Mouse (Mus musculus): Measurements from ENCODE around the gene Dyx1c1. TPM values are rescaled to one million over a fixed set of nuclear protein-coding genes. Genes with fewer than 3 reads are reported as not detected.
A peak's percentile ranks its signal among the peaks of the same experiment; 100 is the strongest.

Gene Dyx1c1
- polyA plus RNA-seq (2014; fragmentation: Nextera tagmentation; extraction: Ambion mirVana) = 2.1 and 2.3 TPM in 2 replicates

DNA sequence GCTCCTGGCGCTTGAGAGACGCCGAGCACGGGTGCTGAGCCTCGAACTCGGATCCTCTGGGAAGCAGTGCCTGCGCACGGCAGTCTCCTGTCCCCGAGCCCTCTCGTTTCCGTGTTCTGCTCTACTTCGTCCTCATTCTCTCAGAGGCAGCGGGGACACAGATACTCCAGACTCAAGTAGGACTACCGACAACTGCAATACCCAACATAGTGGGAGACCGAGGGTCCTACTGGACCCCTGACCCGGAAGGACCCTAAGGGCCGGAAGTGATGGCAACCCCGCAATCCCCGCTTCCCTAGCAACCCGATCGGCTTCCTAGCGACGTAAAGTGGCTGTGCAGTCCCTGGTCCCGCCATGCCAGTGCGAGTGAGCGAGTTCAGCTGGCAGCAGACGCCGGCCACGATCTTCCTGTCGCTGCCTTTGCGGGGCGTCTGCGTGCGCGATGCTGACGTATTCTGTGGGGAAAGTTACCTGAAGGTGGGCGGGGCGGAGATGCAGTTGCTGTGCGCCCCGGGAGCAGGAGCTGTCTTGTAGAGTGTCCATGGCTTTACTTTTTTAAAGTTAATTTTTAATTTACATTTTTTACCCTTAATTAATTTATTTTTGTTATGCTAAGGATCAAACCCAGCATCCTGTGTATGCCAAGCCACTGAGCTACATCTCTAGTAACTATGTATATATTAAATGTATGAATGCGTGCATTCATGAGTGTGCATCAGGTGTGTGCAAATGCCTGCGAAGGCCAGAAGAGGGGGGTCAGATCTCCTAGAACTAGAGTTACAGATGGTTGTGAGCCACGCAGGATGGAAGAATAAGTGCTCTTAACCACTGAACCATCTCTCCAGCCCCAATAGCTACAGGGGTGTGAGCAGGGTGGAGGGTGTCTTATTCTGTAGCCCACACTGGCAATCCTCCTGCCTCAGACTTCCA is at the start of gene Dyx1c1, which contains the start of gene Gm44503:
Gene Dyx1c1, plus strand, starts transcription at position 265 of the 930 bp plus-strand sequence.
Gene Gm44503, plus strand, starts transcription at position 332 of the 930 bp plus-strand sequence.
- 2% methylated on average over 43 of the region's 43 CpGs for WGBS

GRCm38 (mm10) chr9:72911381-72911780 is 47.2 kb upstream of the Dyx1c1 start:
- Histone ChIP-seq H3K27me3 (replicated peaks; ENCODE audit: control insufficient read depth, insufficient read depth, low read length) (no peaks in the 10 kb centered on the region), H3K4me3 (ENCODE audit: low read depth, low read length) (no peak overlapping the region), H3K36me3 (ENCODE audit: control insufficient read depth, insufficient read depth, low read length) (no peaks in the 10 kb centered on the region), H3K9ac (ENCODE audit: low read length) (no peak overlapping the region), H3K27ac (ENCODE audit: low read depth, low read length) (no peak overlapping the region), H3K4me1 (ENCODE audit: control insufficient read depth, insufficient read depth, low read length) (no peaks in the 10 kb centered on the region), H3K9me3 (replicated peaks; ENCODE audit: control insufficient read depth, low read length) (no peaks in the 10 kb centered on the region), H3K4me2 (ENCODE audit: low read length) (no peak overlapping the region)
- DNase-seq (ENCODE audit: low spot score) = no peak
- ATAC-seq = no peak
- WGBS = 80% methylated on average over 2 of the region's 2 CpGs

More for the DNA sequence above, at the start of gene Dyx1c1, which contains the start of gene Gm44503:
- Histone ChIP-seq H3K27me3 (replicated peaks; ENCODE audit: control insufficient read depth, insufficient read depth, low read length) (no peaks in the 10 kb centered on the region), H3K27ac (ENCODE audit: low read depth, low read length) (peak within 1 kb of the TSS; percentile 41), H3K4me2 (ENCODE audit: low read length) (peak within 1 kb of the TSS; percentile 71), H3K9me3 (replicated peaks; ENCODE audit: control insufficient read depth, low read length) (no peaks in the 10 kb centered on the region), H3K4me3 (ENCODE audit: low read depth, low read length) (peak within 1 kb of the TSS; percentile 61), H3K9ac (ENCODE audit: low read length) (peak within 1 kb of the TSS; percentile 65), H3K4me1 (ENCODE audit: control insufficient read depth, insufficient read depth, low read length) (peaks cover 5% of the 10 kb centered on the region; the same call in 1 of the 2 replicates), H3K36me3 (ENCODE audit: control insufficient read depth, insufficient read depth, low read length) (no peaks in the 10 kb centered on the region)
- DNase-seq (ENCODE audit: low spot score) (peak; percentile 92), ATAC-seq (peak; percentile 96)

- no peak overlapping the region for H3K4me3 ChIP-seq (ENCODE audit: low read depth, low read length)
- H3K27ac ChIP-seq (ENCODE audit: low read depth, low read length) = no peak overlapping the region
- WGBS = 71% methylated on average over 6 of the region's 6 CpGs
- H3K9me3 ChIP-seq (replicated peaks; ENCODE audit: control insufficient read depth, low read length) = no peaks in the 10 kb centered on the region
- H3K9ac ChIP-seq (ENCODE audit: low read length) = no peak overlapping the region
- H3K4me2 ChIP-seq (ENCODE audit: low read length) = no peak overlapping the region
- no peaks in the 10 kb centered on the region for H3K36me3 ChIP-seq (ENCODE audit: control insufficient read depth, insufficient read depth, low read length)
- no peaks in the 10 kb centered on the region for H3K27me3 ChIP-seq (replicated peaks; ENCODE audit: control insufficient read depth, insufficient read depth, low read length)
- DNase-seq (ENCODE audit: low spot score) (no peak), ATAC-seq (no peak)
- no peaks in the 10 kb centered on the region for H3K4me1 ChIP-seq (ENCODE audit: control insufficient read depth, insufficient read depth, low read length)
Observed at GRCm38 (mm10) chr9:72913551-72913950, 45.0 kb upstream of the Dyx1c1 start.

GRCm38 (mm10) chr9:72915728-72916127 is 42.9 kb upstream of the Dyx1c1 start:
- H3K4me2 ChIP-seq (ENCODE audit: low read length) = no peak overlapping the region
- no peaks in the 10 kb centered on the region for H3K9me3 ChIP-seq (replicated peaks; ENCODE audit: control insufficient read depth, low read length)
- no peak overlapping the region for H3K9ac ChIP-seq (ENCODE audit: low read length)
- H3K4me1 ChIP-seq (ENCODE audit: control insufficient read depth, insufficient read depth, low read length) = no peaks in the 10 kb centered on the region
- no peaks in the 10 kb centered on the region for H3K27me3 ChIP-seq (replicated peaks; ENCODE audit: control insufficient read depth, insufficient read depth, low read length)
- no peak for DNase-seq (ENCODE audit: low spot score)
- no peak for ATAC-seq
- H3K4me3 ChIP-seq (ENCODE audit: low read depth, low read length) = no peak overlapping the region
- H3K36me3 ChIP-seq (ENCODE audit: control insufficient read depth, insufficient read depth, low read length) = no peaks in the 10 kb centered on the region
- 77% methylated on average over 7 of the region's 7 CpGs for WGBS
- no peak overlapping the region for H3K27ac ChIP-seq (ENCODE audit: low read depth, low read length)

DNA sequence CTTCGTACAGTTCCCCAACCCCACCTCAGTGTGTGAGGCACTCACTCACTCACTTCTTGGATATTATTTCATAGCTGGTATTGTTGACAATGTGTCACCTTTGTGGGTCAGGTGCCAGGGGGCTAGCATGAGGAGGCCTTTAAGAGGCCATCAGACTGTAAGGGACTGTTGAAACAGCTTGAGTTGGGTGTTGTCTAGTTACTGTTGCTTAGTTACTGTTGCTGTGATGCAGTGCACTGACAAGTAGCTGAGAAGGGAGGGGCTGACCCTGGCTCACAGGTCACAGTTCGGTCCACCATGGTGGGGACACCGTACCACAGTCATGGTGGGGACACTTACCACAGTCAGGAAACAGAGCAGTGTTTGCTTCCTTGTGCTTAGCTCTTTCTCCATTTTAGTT is 35.5 kb upstream of the Dyx1c1 start:
- Histone ChIP-seq H3K4me1 (ENCODE audit: control insufficient read depth, insufficient read depth, low read length) (0 out of 2 replicates have a peak, but pooled peaks cover 6% of the 10 kb centered on the region), H3K36me3 (ENCODE audit: control insufficient read depth, insufficient read depth, low read length) (no peaks in the 10 kb centered on the region), H3K27ac (ENCODE audit: low read depth, low read length) (no peak overlapping the region), H3K4me2 (ENCODE audit: low read length) (no peak overlapping the region), H3K9ac (ENCODE audit: low read length) (no peak overlapping the region), H3K27me3 (replicated peaks; ENCODE audit: control insufficient read depth, insufficient read depth, low read length) (no peaks in the 10 kb centered on the region), H3K9me3 (replicated peaks; ENCODE audit: control insufficient read depth, low read length) (no peaks in the 10 kb centered on the region), H3K4me3 (ENCODE audit: low read depth, low read length) (no peak overlapping the region)
- ATAC-seq = no peak
- no peak for DNase-seq (ENCODE audit: low spot score)
- 92% methylated on average over 3 of the region's 3 CpGs for WGBS

GRCm38 (mm10) chr9:72925021-72925934 is 33.3 kb upstream of the Dyx1c1 start, which contains the start of gene Pygo1:
Gene Pygo1 (plus strand): TSS chr9:72925645.
- 0 out of 2 replicates have a peak, but pooled peaks cover 3% of the 10 kb centered on the region for H3K36me3 ChIP-seq (ENCODE audit: control insufficient read depth, insufficient read depth, low read length)
- no peaks in the 10 kb centered on the region for H3K9me3 ChIP-seq (replicated peaks; ENCODE audit: control insufficient read depth, low read length)
- WGBS = under 1% methylated on average over 79 of the region's 108 CpGs
- peak within 1 kb of the TSS; percentile 62 for H3K4me3 ChIP-seq (ENCODE audit: low read depth, low read length)
- peak within 1 kb of the TSS; percentile 78 for H3K4me2 ChIP-seq (ENCODE audit: low read length)
- DNase-seq (ENCODE audit: low spot score) (peak; percentile 61), ATAC-seq (peak; percentile 88)
- peak within 1 kb of the TSS; percentile 86 for H3K27ac ChIP-seq (ENCODE audit: low read depth, low read length)
- no peaks in the 10 kb centered on the region for H3K27me3 ChIP-seq (replicated peaks; ENCODE audit: control insufficient read depth, insufficient read depth, low read length)
- peak within 1 kb of the TSS; percentile 95 for H3K9ac ChIP-seq (ENCODE audit: low read length)
- 0 out of 2 replicates have a peak, but pooled peaks cover 6% of the 10 kb centered on the region for H3K4me1 ChIP-seq (ENCODE audit: control insufficient read depth, insufficient read depth, low read length)

- ATAC-seq = peak; percentile 80
- peak overlapping the region; percentile 86 for H3K27ac ChIP-seq (ENCODE audit: low read depth, low read length)
- 2% methylated on average over 20 of the region's 20 CpGs for WGBS
Observed at GRCm38 (mm10) chr9:72925935-72926258, 32.7 kb upstream of the Dyx1c1 start.

GRCm38 (mm10) chr9:72931166-72931790 is 27.3 kb upstream of the Dyx1c1 start:
- no peaks in the 10 kb centered on the region for H3K27me3 ChIP-seq (replicated peaks; ENCODE audit: control insufficient read depth, insufficient read depth, low read length)
- DNase-seq (ENCODE audit: low spot score) = peak; percentile 23

More at GRCm38 (mm10) chr9:72925935-72926258, 32.7 kb upstream of the Dyx1c1 start:
- Histone ChIP-seq H3K4me1 (ENCODE audit: control insufficient read depth, insufficient read depth, low read length) (0 out of 2 replicates have a peak, but pooled peaks cover 6% of the 10 kb centered on the region), H3K9me3 (replicated peaks; ENCODE audit: control insufficient read depth, low read length) (no peaks in the 10 kb centered on the region), H3K27me3 (replicated peaks; ENCODE audit: control insufficient read depth, insufficient read depth, low read length) (no peaks in the 10 kb centered on the region), H3K36me3 (ENCODE audit: control insufficient read depth, insufficient read depth, low read length) (0 out of 2 replicates have a peak, but pooled peaks cover 3% of the 10 kb centered on the region), H3K9ac (ENCODE audit: low read length) (peak overlapping the region; percentile 95), H3K4me2 (ENCODE audit: low read length) (peak overlapping the region; percentile 78), H3K4me3 (ENCODE audit: low read depth, low read length) (peak overlapping the region; percentile 62)
- no peak for DNase-seq (ENCODE audit: low spot score)

More at GRCm38 (mm10) chr9:72931166-72931790, 27.3 kb upstream of the Dyx1c1 start:
- no peak overlapping the region for H3K27ac ChIP-seq (ENCODE audit: low read depth, low read length)
- ATAC-seq = no peak
- H3K36me3 ChIP-seq (ENCODE audit: control insufficient read depth, insufficient read depth, low read length) = 0 out of 2 replicates have a peak, but pooled peaks cover 3% of the 10 kb centered on the region
- H3K4me1 ChIP-seq (ENCODE audit: control insufficient read depth, insufficient read depth, low read length) = 0 out of 2 replicates have a peak, but pooled peaks cover 6% of the 10 kb centered on the region
- WGBS = 78% methylated on average over 13 of the region's 13 CpGs
- H3K4me2 ChIP-seq (ENCODE audit: low read length) = no peak overlapping the region
- H3K9me3 ChIP-seq (replicated peaks; ENCODE audit: control insufficient read depth, low read length) = no peaks in the 10 kb centered on the region
- H3K4me3 ChIP-seq (ENCODE audit: low read depth, low read length) = no peak overlapping the region
- H3K9ac ChIP-seq (ENCODE audit: low read length) = no peak overlapping the region
